Mouse (Mus musculus) testis, postnatal 10 days (tissue): Measurements from ENCODE around the gene Gm17622.

ENCODE experiments used
- DNase-seq: peaks from one replicate; pipeline ENCODE4 v3.0.0; 2021; ENCODE audit warnings: low spot score

Gene Gm17622

GRCm38 (mm10) chr13:96511262-96511661, 20.7 kb downstream of the Gm17622 start:
- DNase-seq: no peak

DNA sequence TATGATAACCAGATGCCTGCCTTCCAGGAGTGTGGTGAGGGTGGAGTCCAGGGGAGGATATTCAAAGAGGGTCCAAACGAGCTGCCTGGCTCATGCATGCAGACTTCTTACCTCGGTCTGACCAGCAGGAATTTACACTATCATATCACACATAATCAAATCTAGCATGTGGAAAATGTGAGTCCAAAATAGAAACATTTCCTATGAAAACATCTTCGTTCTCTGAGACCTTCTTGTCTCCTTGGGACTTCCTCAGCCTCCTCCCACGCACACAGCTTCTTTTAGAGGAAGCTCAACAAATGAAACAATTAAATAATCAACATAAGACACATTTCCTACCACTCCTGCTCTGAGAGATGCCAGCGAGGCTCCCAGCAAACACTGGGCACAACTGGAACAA, 21.4 kb downstream of the Gm17622 start:
- DNase-seq: no peak

GRCm38 (mm10) chr13:96514154-96514942, 23.8 kb downstream of the Gm17622 start:
- DNase-seq: no peak

DNA sequence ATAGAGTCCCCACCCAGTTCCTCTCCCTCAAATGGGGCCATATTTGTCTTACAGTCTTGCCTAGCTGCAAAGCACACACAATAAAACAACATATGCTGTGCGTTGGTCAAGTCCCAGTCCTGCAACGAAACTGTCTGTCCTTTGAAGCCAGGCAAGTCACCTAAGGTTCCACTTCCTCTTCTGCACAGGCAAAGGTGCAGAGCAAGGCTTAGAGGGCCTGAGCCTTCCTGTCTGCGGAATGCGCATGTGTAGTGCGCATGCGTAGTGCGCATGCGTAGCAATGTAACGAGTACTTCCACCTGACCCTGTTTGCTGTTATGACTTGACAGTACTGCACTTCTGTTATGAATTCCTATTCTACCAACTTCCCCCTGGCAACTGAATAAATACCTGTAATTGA, 25.7 kb downstream of the Gm17622 start:
- DNase-seq: no peak

DNA sequence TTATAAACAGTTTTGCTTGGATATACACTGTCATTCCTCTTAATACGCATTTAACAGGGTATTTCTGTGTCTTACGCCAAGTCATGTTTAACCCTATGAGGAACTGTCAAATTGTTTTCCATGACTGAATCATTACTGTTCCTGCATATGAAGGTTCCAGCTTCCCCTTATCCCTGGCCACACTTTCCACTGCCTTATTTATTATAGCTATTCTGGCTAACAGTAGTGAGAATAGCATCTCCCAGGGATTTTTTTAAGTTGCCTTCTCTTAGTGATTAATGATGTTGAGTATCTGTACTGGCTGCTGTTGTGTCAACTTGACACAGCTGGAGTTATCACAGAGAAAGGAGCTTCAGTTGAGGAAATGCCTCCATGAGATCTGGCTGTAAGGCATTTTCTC, 26.8 kb downstream of the Gm17622 start:
- no peak for DNase-seq

DNA sequence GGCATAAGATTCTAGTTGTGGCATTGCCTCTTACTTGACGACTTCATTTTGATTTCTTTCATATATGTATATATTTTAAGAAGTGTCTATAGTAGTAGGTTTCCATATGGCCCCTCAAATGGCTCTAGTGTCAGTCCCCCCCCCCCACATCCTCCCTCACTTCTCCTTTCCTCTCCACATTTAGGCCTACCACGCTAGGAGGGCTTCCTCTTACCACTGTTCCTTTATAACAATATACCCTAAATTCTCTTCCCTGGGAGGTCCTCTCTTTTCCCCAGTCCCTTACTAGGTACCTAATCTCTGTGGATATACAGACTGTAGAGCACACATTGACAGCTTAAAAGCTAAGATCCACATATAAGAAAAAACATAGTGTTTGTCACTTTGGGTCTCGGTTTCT, 30.8 kb downstream of the Gm17622 start:
- no peak for DNase-seq

DNA sequence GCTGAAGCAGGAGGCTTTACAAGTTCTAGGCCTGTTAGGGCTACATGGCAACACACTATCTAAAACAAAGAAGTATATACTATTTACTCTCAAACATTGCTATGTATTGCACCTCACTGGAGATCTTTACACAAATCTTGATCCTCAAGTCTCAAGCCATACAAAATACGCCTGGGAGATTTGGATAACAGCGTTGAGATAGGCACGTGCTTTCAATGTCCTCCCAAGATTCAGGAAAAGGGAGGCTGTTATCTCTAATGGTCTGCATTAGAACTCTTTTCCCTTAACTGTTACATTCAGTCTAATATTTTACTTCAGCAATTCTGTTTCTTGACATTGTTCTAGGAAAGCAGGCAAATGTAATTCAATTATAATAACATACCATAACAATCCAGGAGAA, 36.5 kb downstream of the Gm17622 start:
- no peak for DNase-seq

GRCm38 (mm10) chr13:96527856-96528255, 37.3 kb downstream of the Gm17622 start:
- no peak for DNase-seq

GRCm38 (mm10) chr13:96528776-96529175, 38.2 kb downstream of the Gm17622 start:
- DNase-seq: no peak

GRCm38 (mm10) chr13:96529542-96529941, 39.0 kb downstream of the Gm17622 start:
- no peak for DNase-seq

- no peak for DNase-seq
Observed at GRCm38 (mm10) chr13:96530064-96530463, 39.5 kb downstream of the Gm17622 start.

GRCm38 (mm10) chr13:96532176-96532575, 41.6 kb downstream of the Gm17622 start:
- DNase-seq: no peak

GRCm38 (mm10) chr13:96533742-96534141, 43.2 kb downstream of the Gm17622 start:
- no peak for DNase-seq

- no peak for DNase-seq
Observed at GRCm38 (mm10) chr13:96536821-96537572, 46.5 kb downstream of the Gm17622 start.

GRCm38 (mm10) chr13:96538103-96538502, 47.6 kb downstream of the Gm17622 start:
- DNase-seq: no peak
